Mouse (Mus musculus) hindbrain, postnatal 0 days (tissue): Measurements from ENCODE around the gene Apba2. TPM values are rescaled to one million over a fixed set of nuclear protein-coding genes. Genes with fewer than 3 reads are reported as not detected.

ENCODE experiments used
- ATAC-seq: fragments of 200-750 bp; cut with Nextera tagmentation; 2 replicates; pipeline ENCODE4 v1.8.0; 2017; ENCODE audit warnings: mild to moderate bottlenecking, moderate TSS enrichment, moderate library complexity
- DNase-seq: peaks from one replicate; pipeline ENCODE4 v3.0.0-alpha.2; 2015; ENCODE audit warnings: low spot score
- H3K27ac ChIP-seq: fragments of 300-500 bp; sonication (generic); 2 replicates; pipeline ENCODE4 v1.5.1; 2014; ENCODE audit warnings: mild to moderate bottlenecking
- H3K27me3 ChIP-seq: fragments of 300-500 bp; sonication (generic); 2 replicates; pipeline ENCODE4 v1.6.1; 2014; ENCODE audit warnings: low read length, mixed read lengths; ENCODE audit not compliant: insufficient read depth
- H3K36me3 ChIP-seq: fragments of 300-500 bp; sonication (generic); 2 replicates; pipeline ENCODE4 v1.6.1; 2014; ENCODE audit warnings: low read length, mixed read lengths; ENCODE audit not compliant: insufficient read depth
- H3K4me1 ChIP-seq: fragments of 300-500 bp; sonication (generic); 2 replicates; pipeline ENCODE4 v1.6.1; 2014; ENCODE audit warnings: antibody characterized with exemption, low read length, mixed read lengths; ENCODE audit not compliant: insufficient read depth
- H3K4me2 ChIP-seq: fragments of 300-500 bp; sonication (generic); 2 replicates; pipeline ENCODE4 v1.6.1; 2014; ENCODE audit warnings: low read depth, mild to moderate bottlenecking, low read length, moderate library complexity, mixed read lengths
- H3K4me3 ChIP-seq: fragments of 300-500 bp; sonication (generic); 2 replicates; pipeline ENCODE4 v1.5.1; 2014; ENCODE audit warnings: low read length
- H3K9ac ChIP-seq: fragments of 300-500 bp; sonication (generic); replicated peaks from 2 replicates; pipeline ENCODE4 v1.6.1; 2014; ENCODE audit warnings: mild to moderate bottlenecking, low read length, moderate library complexity, mixed read lengths
- H3K9me3 ChIP-seq: fragments of 300-500 bp; sonication (generic); 2 replicates; pipeline ENCODE4 v1.6.1; 2016; ENCODE audit warnings: low read length, mixed read lengths
- CTCF ChIP-seq: IDR thresholded peaks from 2 replicates; pipeline ENCODE4 v1.5.1; 2016; ENCODE audit warnings: antibody characterized with exemption, control low read depth, low read depth
- WGBS: fragments of 180-500 bp; shearing (Covaris S2); extraction: QIAGEN DNeasy Blood & Tissue Kit; methylation state at CpG from one replicate; pipeline ENCODE4 v1.1.7; 2014; 5-methylcytosine and 5-hydroxymethylcytosine counted together
- polyA plus RNA-seq: library from polyadenylated mRNA; unstranded; fragments of >200 nt; fragmentation: Nextera tagmentation; extraction: Ambion mirVana; gene quantifications from 2 replicates; pipeline ENCODE4 v1.2.1, GENCODE M21; 2015
- total RNA-seq: library from RNA; depleted of rRNA; stranded (reverse); fragments of >200 nt; gene quantifications from 2 replicates; pipeline ENCODE4 v1.2.3, GENCODE M21; 2014

The Apba2 gene
- total and polyA plus RNA-seq, 2 experiments from 2014 or later, result 180 to 474 TPM

GRCm38 (mm10) chr7:64568722-64569121, 67.2 kb downstream of the Apba2 start:
- 0 out of 2 replicates have a peak, but pooled peaks cover 14% of the 10 kb centered on the region for H3K4me1 ChIP-seq
- DNase-seq (no peak), ATAC-seq (0 out of 2 replicates have a peak, but pooled peaks have one; percentile 9)
- H3K4me2 ChIP-seq, result no peak overlapping the region
- no peaks in the 10 kb centered on the region for H3K9me3 ChIP-seq
- H3K9ac ChIP-seq, result no peak overlapping the region
- H3K4me3 ChIP-seq, result no peak overlapping the region
- no peaks in the 10 kb centered on the region for H3K36me3 ChIP-seq
- H3K27me3 ChIP-seq, result no peaks in the 10 kb centered on the region
- WGBS, result 62% methylated on average over 4 of the region's 4 CpGs
- TF ChIP-seq CTCF, result no peak
- no peak overlapping the region for H3K27ac ChIP-seq

- no peak for TF ChIP-seq CTCF
- 0 out of 2 replicates have a peak, but pooled peaks cover 13% of the 10 kb centered on the region for H3K4me1 ChIP-seq
- H3K9me3 ChIP-seq, result no peaks in the 10 kb centered on the region
- no peak overlapping the region for H3K9ac ChIP-seq
- H3K36me3 ChIP-seq, result no peaks in the 10 kb centered on the region
- WGBS, result 56% methylated on average over 7 of the region's 7 CpGs
- no peak overlapping the region for H3K4me3 ChIP-seq
- ATAC-seq, result no peak; the same call in 1 of the 2 replicates
- no peaks in the 10 kb centered on the region for H3K27me3 ChIP-seq
- H3K4me2 ChIP-seq, result no peak overlapping the region
- H3K27ac ChIP-seq, result no peak overlapping the region
- DNase-seq, result no peak
These were observed 68.2 kb downstream of the Apba2 start for GRCm38 (mm10) chr7:64569676-64570075.

DNA sequence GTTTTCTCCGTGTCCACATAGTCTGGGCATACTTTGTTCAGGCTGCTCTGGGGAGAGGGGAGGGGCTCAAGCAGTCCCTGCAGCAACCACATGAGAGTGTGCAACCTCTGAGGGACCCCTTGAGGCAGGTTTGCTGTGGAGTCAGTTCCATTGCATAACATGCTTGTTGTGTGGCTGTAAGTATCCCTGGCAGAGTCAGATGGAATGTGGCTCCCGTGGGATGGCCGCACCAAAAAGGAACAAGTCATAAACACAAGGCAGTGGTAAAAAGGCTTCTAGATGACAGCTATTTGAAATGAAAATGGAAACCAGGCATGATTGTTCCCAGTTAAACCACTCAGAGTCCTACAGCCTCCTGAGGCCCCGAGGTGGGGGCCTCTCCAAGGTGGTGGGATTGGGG, 69.4 kb downstream of the Apba2 start:
- no peak overlapping the region for H3K27ac ChIP-seq
- no peak overlapping the region for H3K4me2 ChIP-seq
- H3K4me1 ChIP-seq, result 0 out of 2 replicates have a peak, but pooled peaks cover 4% of the 10 kb centered on the region
- H3K9ac ChIP-seq, result no peak overlapping the region
- 88% methylated on average over 4 of the region's 4 CpGs for WGBS
- ATAC-seq, result no peak
- DNase-seq, result no peak
- no peak for TF ChIP-seq CTCF
- H3K4me3 ChIP-seq, result no peak overlapping the region
- no peaks in the 10 kb centered on the region for H3K36me3 ChIP-seq
- no peaks in the 10 kb centered on the region for H3K9me3 ChIP-seq
- no peaks in the 10 kb centered on the region for H3K27me3 ChIP-seq

DNA sequence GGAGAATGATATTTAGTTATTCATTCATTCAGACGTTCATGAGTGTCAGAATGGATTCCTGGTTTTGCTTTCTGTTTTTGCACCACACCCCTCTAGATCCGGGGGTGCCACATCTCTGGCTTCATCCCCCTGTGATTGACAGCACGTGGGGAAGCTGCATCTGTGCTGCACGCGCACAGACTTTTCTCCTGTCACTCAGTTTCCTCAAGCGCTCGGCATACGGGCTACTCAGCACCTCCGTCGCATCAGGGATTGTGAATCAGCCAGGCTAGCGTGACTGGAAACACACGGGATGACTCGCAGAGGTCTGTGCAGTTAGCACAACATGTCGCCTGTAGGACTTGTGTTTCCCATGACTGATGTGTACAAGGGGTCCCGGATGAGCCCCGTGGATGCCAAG, 72.6 kb downstream of the Apba2 start:
- TF ChIP-seq CTCF, result no peak
- Histone ChIP-seq H3K9me3 (no peaks in the 10 kb centered on the region), H3K4me2 (no peak overlapping the region), H3K9ac (no peak overlapping the region), H3K27me3 (no peaks in the 10 kb centered on the region), H3K4me1 (0 out of 2 replicates have a peak, but pooled peaks cover 4% of the 10 kb centered on the region), H3K27ac (no peak overlapping the region), H3K4me3 (no peak overlapping the region), H3K36me3 (no peaks in the 10 kb centered on the region)
- WGBS, result 67% methylated on average over 16 of the region's 16 CpGs
- DNase-seq (no peak), ATAC-seq (no peak)

DNA sequence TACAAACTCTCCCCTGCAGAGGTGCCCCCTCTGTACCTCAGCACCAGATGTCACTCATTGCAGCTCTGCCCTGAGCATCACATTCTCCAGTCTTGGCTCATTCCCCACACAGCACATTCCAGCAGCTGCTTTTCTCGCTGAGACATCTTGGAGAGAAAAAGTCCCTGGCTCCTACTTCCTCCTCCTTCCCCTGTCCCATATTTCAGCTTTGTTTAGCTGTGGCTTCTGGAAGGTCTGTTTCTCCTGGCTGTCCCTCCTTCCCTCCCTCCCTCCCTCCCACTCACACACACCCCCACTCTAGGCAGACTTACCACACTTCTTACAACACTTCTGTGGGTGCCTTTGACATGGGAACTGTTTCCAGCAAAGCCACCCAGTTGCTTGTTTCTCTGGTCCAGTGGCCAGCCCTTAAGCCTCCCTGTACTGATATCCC, 75.0 kb downstream of the Apba2 start:
- H3K9me3 ChIP-seq, result no peaks in the 10 kb centered on the region
- no peak overlapping the region for H3K4me3 ChIP-seq
- no peak overlapping the region for H3K4me2 ChIP-seq
- H3K27me3 ChIP-seq, result no peaks in the 10 kb centered on the region
- no peaks in the 10 kb centered on the region for H3K36me3 ChIP-seq
- H3K27ac ChIP-seq, result no peak overlapping the region
- WGBS, result 21% methylated on average over 1 of the region's 1 CpGs
- ATAC-seq (no peak), DNase-seq (no peak)
- no peak for TF ChIP-seq CTCF
- H3K4me1 ChIP-seq, result peaks cover 19% of the 10 kb centered on the region
- no peak overlapping the region for H3K9ac ChIP-seq

- Histone ChIP-seq H3K27ac (no peak overlapping the region), H3K9me3 (no peaks in the 10 kb centered on the region), H3K27me3 (no peaks in the 10 kb centered on the region), H3K9ac (no peak overlapping the region), H3K36me3 (no peaks in the 10 kb centered on the region), H3K4me3 (no peak overlapping the region), H3K4me1 (peaks cover 19% of the 10 kb centered on the region), H3K4me2 (no peak overlapping the region)
- ATAC-seq (no peak), DNase-seq (no peak)
- WGBS, result 91% methylated on average over 6 of the region's 6 CpGs
- no peak for TF ChIP-seq CTCF
These were observed 76.7 kb downstream of the Apba2 start for GRCm38 (mm10) chr7:64578176-64578575.

GRCm38 (mm10) chr7:64579887-64580286, 78.4 kb downstream of the Apba2 start:
- peaks cover 19% of the 10 kb centered on the region for H3K4me1 ChIP-seq
- peak overlapping the region; percentile 3 for H3K27ac ChIP-seq
- peak; percentile 23 for DNase-seq
- H3K9me3 ChIP-seq, result no peaks in the 10 kb centered on the region
- no peaks in the 10 kb centered on the region for H3K27me3 ChIP-seq
- H3K9ac ChIP-seq, result no peak overlapping the region
- WGBS, result 22% methylated on average over 4 of the region's 4 CpGs
- ATAC-seq, result 0 out of 2 replicates have a peak, but pooled peaks have one; percentile 43
- H3K4me3 ChIP-seq, result no peak overlapping the region
- no peak for TF ChIP-seq CTCF
- H3K4me2 ChIP-seq, result no peak overlapping the region
- H3K36me3 ChIP-seq, result no peaks in the 10 kb centered on the region
